Mouse (Mus musculus) CH12.LX (cell line): ENCODE results near the gene Dyrk2. TPM values are rescaled to one million over a fixed set of nuclear protein-coding genes. Genes with fewer than 3 reads are reported as not detected.

Experiments
- DNase-seq: peaks from one replicate; pipeline ENCODE4 v3.0.0-alpha.2; 2013; ENCODE audit errors: extremely low read depth
- H3K27ac ChIP-seq: 2 replicates; pipeline ENCODE4 v1.5.1; 2012; ENCODE audit warnings: low read depth, mild to moderate bottlenecking, control low read depth, moderate library complexity; ENCODE audit not compliant: insufficient read depth
- H3K27me3 ChIP-seq: replicated peaks from 2 replicates; pipeline ENCODE3; 2012; ENCODE audit warnings: inconsistent platforms
- H3K36me3 ChIP-seq, 2 experiments: replicated peaks in 1 of 2; 2 replicates each; pipeline versions ENCODE3 to v1.6.1; 2012; ENCODE audit warnings: inconsistent platforms in 1 of 2, low read length in 1 of 2, mild to moderate bottlenecking in 1 of 2, mixed read lengths in 1 of 2, moderate library complexity in 1 of 2; ENCODE audit not compliant: control insufficient read depth in 1 of 2, insufficient read depth in 1 of 2
- H3K4me1 ChIP-seq, 2 experiments: 2 replicates each; pipeline ENCODE4 v1.6.1; 2012; ENCODE audit warnings: inconsistent platforms in 1 of 2, moderate library complexity in 1 of 2; ENCODE audit not compliant: insufficient read depth in 2 of 2, control insufficient read depth in 1 of 2
- H3K4me2 ChIP-seq: 2 replicates; pipeline ENCODE4 v1.6.1; 2012; ENCODE audit warnings: low read depth, mild to moderate bottlenecking, control low read depth; ENCODE audit not compliant: poor library complexity, insufficient read depth, severe bottlenecking
- H3K4me3 ChIP-seq, 3 experiments: fragments of 150-350 bp in 1 of 3; sonication (generic) in 1 of 3; replicated peaks in 1 of 3; 2 replicates each; pipeline versions ENCODE3 to v1.5.1; 2011 to 2012; ENCODE audit warnings: low read depth in 2 of 3, low read length in 2 of 3, mild to moderate bottlenecking in 2 of 3, moderate library complexity in 2 of 3, control low read depth in 1 of 3, improper control_type of control experiment in 1 of 3, inconsistent platforms in 1 of 3, mixed read lengths in 1 of 3; ENCODE audit not compliant: poor library complexity in 1 of 3
- H3K79me2 ChIP-seq: replicated peaks from 2 replicates; pipeline ENCODE4 v1.6.1; 2012; ENCODE audit warnings: mild to moderate bottlenecking, moderate library complexity; ENCODE audit not compliant: control insufficient read depth, poor library complexity, insufficient read depth, severe bottlenecking; ENCODE audit errors: extremely low read depth
- H3K9ac ChIP-seq: 2 replicates; pipeline ENCODE4 v1.6.1; 2012; ENCODE audit warnings: low read depth, mild to moderate bottlenecking, control low read depth, moderate library complexity; ENCODE audit not compliant: insufficient read depth
- H3K9me3 ChIP-seq: replicated peaks from 2 replicates; pipeline ENCODE3; 2012; ENCODE audit warnings: low read length, inconsistent platforms, mixed read lengths
- BHLHE40 ChIP-seq: IDR thresholded peaks from 2 replicates; pipeline ENCODE4 v1.6.1; 2011; ENCODE audit warnings: mild to moderate bottlenecking, low read depth, low read length, improper control_type of control experiment
- E2F4 ChIP-seq: IDR thresholded peaks from 2 replicates; pipeline ENCODE4 v1.6.1; 2011; ENCODE audit warnings: low read depth, low read length, improper control_type of control experiment; ENCODE audit not compliant: insufficient replicate concordance
- ELF1 ChIP-seq: IDR thresholded peaks from 2 replicates; pipeline ENCODE4 v1.6.1; 2014; ENCODE audit warnings: low read depth, mild to moderate bottlenecking, inconsistent platforms, low read length, improper control_type of control experiment
- IRF4 ChIP-seq: IDR thresholded peaks from 2 replicates; pipeline ENCODE4 v1.6.1; 2014; ENCODE audit warnings: low read depth, mild to moderate bottlenecking, inconsistent platforms, low read length, improper control_type of control experiment
- MAX ChIP-seq: IDR thresholded peaks from 2 replicates; pipeline ENCODE4 v1.6.1; 2011; ENCODE audit warnings: low read length, improper control_type of control experiment
- NELFE ChIP-seq: IDR thresholded peaks from 2 replicates; pipeline ENCODE4 v1.6.1; 2011; ENCODE audit warnings: low read depth, low read length, improper control_type of control experiment
- RAD21 ChIP-seq: IDR thresholded peaks from 2 replicates; pipeline ENCODE4 v1.6.1; 2011; ENCODE audit warnings: low read depth, mild to moderate bottlenecking, low read length, improper control_type of control experiment, moderate library complexity
- RCOR1 ChIP-seq: conservative IDR thresholded peaks from 2 replicates; pipeline ENCODE4 v1.6.1; 2012; ENCODE audit warnings: low read depth, mild to moderate bottlenecking, inconsistent platforms, low read length, improper control_type of control experiment
- UBTF ChIP-seq: IDR thresholded peaks from 2 replicates; pipeline ENCODE4 v1.6.1; 2012; ENCODE audit warnings: low read depth, mild to moderate bottlenecking, inconsistent platforms, low read length, improper control_type of control experiment, moderate library complexity
- USF2 ChIP-seq: conservative IDR thresholded peaks from 2 replicates; pipeline ENCODE4 v1.6.1; 2011; ENCODE audit warnings: low read depth, low read length, improper control_type of control experiment
- ZKSCAN1 ChIP-seq: IDR thresholded peaks from 2 replicates; pipeline ENCODE4 v1.6.1; 2012; ENCODE audit warnings: low read depth, inconsistent platforms, low read length, improper control_type of control experiment, borderline replicate concordance
- ZMIZ1 ChIP-seq: IDR thresholded peaks from 2 replicates; pipeline ENCODE4 v1.6.1; 2012; ENCODE audit warnings: low read depth, mild to moderate bottlenecking, inconsistent platforms, low read length, improper control_type of control experiment
- dilution Hi-C: fragments of 300-500 bp; cut with MboI; formaldehyde crosslinking; loops from 2 replicates; pipeline ENCODE4 v1.14.3; 2020; ENCODE audit warnings: low sequenced_read_pairs; ENCODE audit not compliant: extremely low pct_unique_long_range_greater_than_20kb, extremely low pct_ligation_motif_present
- in situ Hi-C: fragments of 300-500 bp; cut with MboI; formaldehyde crosslinking; loops from 3 replicates; pipeline ENCODE4 v1.14.3; 2019; ENCODE audit warnings: low sequenced_read_pairs, low pct_ligation_motif_present, low pct_unique_long_range_greater_than_20kb, mixed read lengths
- polyA plus RNA-seq: library from polyadenylated mRNA; unstranded; fragments of >175 nt; gene quantifications from 2 replicates; pipeline ENCODE4 v1.2.1, GENCODE M21; 2012; ENCODE audit warnings: low read depth; ENCODE audit not compliant: insufficient read length
- total RNA-seq, 2 experiments: library from RNA; depleted of rRNA; stranded (reverse); fragments of 300-350 nt in 1 of 2; fragments of >200 nt in 1 of 2; gene quantifications; 2 replicates each; pipeline ENCODE4 v1.2.3; 2012 to 2014

Dyrk2 gene
- total and polyA plus RNA-seq, 3 experiments = 11.4 to 18.3 (median 15.2) TPM

DNA sequence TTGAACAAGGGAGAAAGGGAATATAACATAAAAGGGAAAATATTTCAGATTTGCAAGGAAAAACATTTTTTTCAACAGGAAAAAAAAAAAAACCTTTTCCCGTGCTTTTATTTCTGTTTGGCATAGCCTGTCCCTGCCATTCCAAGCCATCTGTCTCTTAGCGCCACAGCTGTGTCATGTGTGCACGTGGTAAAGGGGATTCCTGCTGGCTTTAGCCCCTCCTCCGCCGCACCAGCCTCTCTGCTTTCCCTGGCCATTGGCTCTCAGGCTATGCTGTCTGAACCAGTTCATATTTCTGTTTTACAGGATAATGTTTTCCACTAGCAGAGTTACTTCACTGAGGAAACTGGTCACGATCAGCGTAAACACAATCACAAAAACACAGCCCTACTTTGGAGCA lies 49.1 kb downstream of the Dyrk2 start:
- in situ Hi-C loops (no loop called here), dilution Hi-C loops (no loop called here)
- Histone ChIP-seq H3K4me1 (peaks cover 3 to 20% of the 10 kb centered on the region in 2 experiments; a peak in 3 of 4 replicates), H3K27ac (no peak overlapping the region)
- no peak for DNase-seq
- TF ChIP-seq BHLHE40 = peak; percentile 29; the same call in 1 of the 2 replicates
- TF ChIP-seq ZKSCAN1 = no peak
- TF ChIP-seq, all 38 proteins: peak for 1
- Histone ChIP-seq H3K27me3 (no peaks in the 10 kb centered on the region), H3K4me2 (no peak overlapping the region), H3K4me3 (no peak overlapping the region), H3K9me3 (no peaks in the 10 kb centered on the region), H3K9ac (no peak overlapping the region), H3K36me3 (no peaks in the 10 kb centered on the region), H3K79me2 (no peaks in the 10 kb centered on the region)

DNA sequence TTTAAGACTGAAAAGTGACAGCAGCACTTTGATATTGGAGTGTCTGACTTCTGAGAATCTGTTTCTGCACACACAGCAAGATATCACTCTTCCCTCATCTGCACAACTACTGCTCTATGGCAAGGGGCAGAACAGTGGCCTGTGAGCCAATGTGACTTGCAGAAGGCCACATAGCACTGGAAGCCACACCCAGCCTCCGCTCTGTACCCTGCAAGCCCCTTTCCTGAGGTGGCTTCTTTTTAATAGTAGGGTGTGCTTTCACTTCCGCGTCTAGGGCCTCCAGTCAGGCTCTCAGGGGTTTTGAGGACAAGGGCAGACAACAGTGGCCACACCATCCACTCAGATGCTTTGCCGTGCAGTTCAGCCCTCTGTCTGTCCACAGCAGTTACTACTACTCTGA lies 50.2 kb downstream of the Dyrk2 start:
- H3K4me3 ChIP-seq = no peak overlapping the region
- no peak for TF ChIP-seq USF2
- no peak for TF ChIP-seq E2F4
- TF ChIP-seq ZMIZ1 = no peak
- TF ChIP-seq IRF4 = 0 out of 2 replicates have a peak, but pooled peaks have one; percentile 18
- TF ChIP-seq RAD21 = no peak
- 0 out of 2 replicates have a peak, but pooled peaks have one; percentile 19 for TF ChIP-seq ELF1
- H3K27me3 ChIP-seq = no peaks in the 10 kb centered on the region
- no peak overlapping the region for H3K4me2 ChIP-seq
- no peak overlapping the region for H3K27ac ChIP-seq
- dilution Hi-C loops (no loop called here), in situ Hi-C loops (no loop called here)
- DNase-seq = peak; percentile 46
- no peaks in the 10 kb centered on the region for H3K79me2 ChIP-seq
- H3K9me3 ChIP-seq = no peaks in the 10 kb centered on the region
- peaks cover 3 to 20% of the 10 kb centered on the region in 2 experiments; a peak in 3 of 4 replicates for H3K4me1 ChIP-seq
- no peak overlapping the region for H3K9ac ChIP-seq
- no peaks in the 10 kb centered on the region for H3K36me3 ChIP-seq

GRCm38 (mm10) chr10:118817089-118817488 lies 52.9 kb downstream of the Dyrk2 start:
- H3K27me3 ChIP-seq = no peaks in the 10 kb centered on the region
- no peaks in the 10 kb centered on the region for H3K9me3 ChIP-seq
- no peak overlapping the region for H3K27ac ChIP-seq
- dilution Hi-C loops = no loop called here
- no peak overlapping the region for H3K4me2 ChIP-seq
- TF ChIP-seq E2F4 = no peak
- no peak for TF ChIP-seq MAX
- TF ChIP-seq UBTF = no peak
- TF ChIP-seq NELFE = no peak
- no peak for TF ChIP-seq RCOR1
- TF ChIP-seq, all 38 proteins: peak for 0
- in situ Hi-C loops = no loop called here
- Histone ChIP-seq H3K79me2 (no peaks in the 10 kb centered on the region), H3K4me3 (no peak overlapping the region), H3K4me1 (peaks cover 3 to 20% of the 10 kb centered on the region in 2 experiments; a peak in 3 of 4 replicates), H3K36me3 (no peaks in the 10 kb centered on the region), H3K9ac (no peak overlapping the region)
- DNase-seq = no peak
